Mouse (Mus musculus) testis, adult 2 months (tissue): ENCODE results near the gene Nek2.

ENCODE experiments used
- CTCF ChIP-seq: fragments of 200-500 bp; IDR thresholded peaks from 2 replicates; pipeline ENCODE4 v1.5.1; 2012; ENCODE audit warnings: low read depth, mild to moderate bottlenecking, inconsistent platforms, low read length, moderate library complexity; ENCODE audit not compliant: control insufficient read depth, insufficient read depth, insufficient replicate concordance
- POLR2A ChIP-seq: fragments of 200-500 bp; IDR thresholded peaks from 2 replicates; pipeline ENCODE4 v1.6.1; 2012; ENCODE audit warnings: low read depth, mild to moderate bottlenecking, inconsistent platforms, low read length, moderate library complexity; ENCODE audit not compliant: control insufficient read depth

GRCm38 (mm10) chr1:191872076-191872710, 50.9 kb downstream of the Nek2 start:
- no peak for TF ChIP-seq CTCF
- no peak for TF ChIP-seq POLR2A
